Mouse (Mus musculus): ENCODE measurements around the gene Tbc1d10c.
"Not testable (repeated sequence)": the region's sequence is repeated elsewhere in the genome, so short reads cannot be mapped to it uniquely, and the experiment has no call there.

The Tbc1d10c gene

GRCm38 (mm10) chr19:4144550-4145498, 46.3 kb downstream of the Tbc1d10c start:
- DNase-seq (ENCODE audit: extremely low spot score), result no peak

GRCm38 (mm10) chr19:4143759-4144268, 47.3 kb downstream of the Tbc1d10c start, which contains the start of gene Cabp4:
Gene Cabp4 (minus strand): TSS chr19:4144033.
- DNase-seq (ENCODE audit: extremely low spot score), result no peak

- no peak for DNase-seq (ENCODE audit: extremely low spot score)
These were observed 48.5 kb downstream of the Tbc1d10c start for GRCm38 (mm10) chr19:4142416-4143173.

GRCm38 (mm10) chr19:4140147-4140546, 50.9 kb downstream of the Tbc1d10c start:
- no peak for DNase-seq (ENCODE audit: extremely low spot score)

GRCm38 (mm10) chr19:4139446-4139845, 51.6 kb downstream of the Tbc1d10c start, which contains the start of gene Gpr152:
Gene Gpr152 (plus strand): TSS chr19:4139787.
- DNase-seq (ENCODE audit: extremely low spot score), result no peak

- no peak for DNase-seq (ENCODE audit: extremely low spot score)
These were observed 53.2 kb downstream of the Tbc1d10c start for GRCm38 (mm10) chr19:4137913-4138312.

- no peak for DNase-seq (ENCODE audit: extremely low spot score)
These were observed 54.6 kb downstream of the Tbc1d10c start for GRCm38 (mm10) chr19:4136463-4136862.

- DNase-seq (ENCODE audit: extremely low spot score), result not testable (repeated sequence)
These were observed 55.1 kb downstream of the Tbc1d10c start for GRCm38 (mm10) chr19:4135963-4136345.

- DNase-seq (ENCODE audit: extremely low spot score), result not testable (repeated sequence)
These were observed 55.7 kb downstream of the Tbc1d10c start for GRCm38 (mm10) chr19:4135229-4135962.

GRCm38 (mm10) chr19:4134354-4134753, 56.7 kb downstream of the Tbc1d10c start:
- DNase-seq (ENCODE audit: extremely low spot score), result no peak

Measured in embryo, embryonic 9.5 days (tissue).